Mouse (Mus musculus) layer of hippocampus, adult 6 months (tissue): ENCODE measurements around the gene Gbp7. TPM values are rescaled to one million over a fixed set of nuclear protein-coding genes. Genes with fewer than 3 reads are reported as not detected.

Source experiments
- long read RNA-seq, 2 experiments: library from polyadenylated mRNA; unstranded; transcript quantifications; one replicate each; pipeline ENCODE4 v2.0.0; 2019 to 2020
- polyA plus RNA-seq: library from polyadenylated mRNA; unstranded; fragments of <200 nt; fragmentation: Nextera tagmentation; gene quantifications from 2 replicates; pipeline ENCODE4 v1.2.3, GENCODE M21; 2021

The Gbp7 gene
- 3.0 and 4.4 TPM in 2 replicates for polyA plus RNA-seq
- long read RNA-seq, experiment 1, transcript Gbp7-202 (11 exons, 2,497 nt) = major isoform, 8 of 9 reads
- long read RNA-seq, experiment 1, partial matches to known transcripts = 1 of 9 reads
- long read RNA-seq, experiment 1, other reads (novel, unspliced or antisense) = 0 of 9 reads
- long read RNA-seq, experiment 2, full-length matches to known transcripts = 37 of 42 reads
- long read RNA-seq, experiment 2, partial matches to known transcripts = 4 of 42 reads
- long read RNA-seq, experiment 2, other reads (novel, unspliced or antisense) = 1 of 42 reads

DNA sequence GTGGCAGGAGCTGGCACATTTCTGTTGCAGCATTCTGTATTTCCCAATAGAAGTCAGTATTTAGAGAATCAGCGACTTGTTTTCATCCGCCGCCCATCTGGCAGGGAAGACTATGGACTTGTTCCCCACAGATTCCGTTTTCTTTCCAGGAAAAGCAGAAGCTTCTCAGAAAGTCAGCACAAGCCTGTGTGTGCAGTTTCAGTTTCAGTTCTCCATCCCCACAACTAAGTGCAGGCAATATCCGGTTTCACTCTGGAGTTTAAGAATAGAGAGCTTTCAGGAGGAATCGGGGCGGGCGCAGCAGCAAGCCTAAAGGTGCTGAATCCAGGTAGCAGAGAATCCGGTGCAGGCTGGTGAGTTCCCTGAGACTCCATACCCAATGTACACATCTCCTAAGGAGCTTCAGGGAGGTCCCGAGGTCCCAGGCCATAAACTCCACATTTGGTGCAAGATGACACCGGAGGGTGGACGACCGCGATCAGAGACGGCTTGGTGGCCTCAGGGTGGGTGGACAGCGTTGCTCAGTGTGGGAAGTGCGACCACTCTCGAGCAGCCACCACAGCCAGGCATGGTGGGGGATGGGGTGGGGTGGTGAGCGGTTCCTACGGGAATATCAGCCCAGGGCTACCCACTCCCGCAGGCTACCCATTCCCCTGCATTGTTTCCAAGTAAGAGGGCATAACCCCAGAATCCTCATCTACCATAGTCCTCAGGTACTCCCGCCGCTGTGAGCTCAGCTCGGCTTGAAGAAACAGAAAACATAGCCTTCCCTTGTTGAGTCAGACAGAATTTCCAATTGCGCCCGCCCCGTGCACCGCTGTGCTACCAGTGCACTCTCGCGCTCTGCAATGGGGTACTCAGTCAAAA lies at the start of gene Gbp7:
Gene Gbp7 (plus strand): TSS at position 256 of the 867 bp plus-strand sequence.

DNA sequence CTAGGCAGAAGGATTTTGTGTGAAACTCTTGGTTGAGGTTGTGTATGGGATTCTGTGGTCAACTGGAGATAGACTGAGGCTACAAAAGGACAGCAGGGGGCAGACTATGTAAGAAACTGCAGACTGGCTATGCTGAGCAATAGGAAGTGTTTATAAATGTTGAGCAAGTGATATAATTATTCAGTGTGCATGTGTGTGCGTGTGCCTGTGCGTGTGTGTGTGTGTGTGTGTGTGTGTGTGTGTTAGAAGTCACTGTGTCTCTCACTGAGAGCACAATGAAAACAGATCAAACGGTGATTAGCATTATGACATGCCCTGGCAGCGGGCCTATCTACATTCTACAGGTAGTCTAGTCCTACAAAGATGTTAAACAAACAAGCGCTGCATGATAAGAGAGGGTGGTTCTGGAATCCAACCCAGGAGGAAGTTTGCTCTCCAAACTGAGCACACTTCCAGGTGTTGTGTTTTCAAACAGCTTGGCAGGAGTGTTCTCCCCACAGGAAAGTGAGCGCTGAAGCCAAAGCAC lies 36.5 kb upstream of the Gbp7 start, which contains the start of gene Gbp5:
Gene Gbp5 (plus strand): TSS at position 443 of the 526 bp plus-strand sequence.

GRCm38 (mm10) chr3:142559632-142560228 lies 29.6 kb downstream of the Gbp7 start, which contains the start of gene Gbp3:
TSS of gene Gbp3 (plus strand) at chr3:142560026.

GRCm38 (mm10) chr3:142594547-142594946 lies 64.4 kb downstream of the Gbp7 start, which contains the start of gene Gbp2b:
TSS of gene Gbp2b (plus strand) at chr3:142594847.

Other genes with a start within 250 kb of the Gbp7 start
- 10.4 and 11.9 TPM in 2 replicates for gene Pdlim5, start 134.6 kb upstream of the Gbp7 start, polyA plus RNA-seq
- 0.30 and 0.77 TPM in 2 replicates for gene Gbp5, start 36.4 kb upstream of the Gbp7 start, polyA plus RNA-seq
- 2.7 and 5.5 TPM in 2 replicates for gene Gbp3, start 29.7 kb downstream of the Gbp7 start, polyA plus RNA-seq
- gene Gbp2b, start 64.5 kb downstream of the Gbp7 start, polyA plus RNA-seq = not detected in 2 replicates
- 2.6 and 3.8 TPM in 2 replicates for gene Gbp2, start 90.3 kb downstream of the Gbp7 start, polyA plus RNA-seq
- 6.9 and 9.7 TPM in 2 replicates for gene Kyat3, start 170.7 kb downstream of the Gbp7 start, polyA plus RNA-seq
- gene Gtf2b, start 234.7 kb downstream of the Gbp7 start, polyA plus RNA-seq = 43.8 and 44.6 TPM in 2 replicates